Mouse (Mus musculus): ENCODE measurements around the gene Casq2. TPM values are rescaled to one million over a fixed set of nuclear protein-coding genes. Genes with fewer than 3 reads are reported as not detected.
A peak's percentile ranks its signal among the peaks of the same experiment; 100 is the strongest.

Gene Casq2
- polyA plus RNA-seq, 1 experiment from 2014 or later = 11.3 TPM

GRCm38 (mm10) chr3:102187401-102187800, 101.2 kb downstream of the Casq2 start:
- Histone ChIP-seq H3K9ac (no peak overlapping the region), H3K4me2 (replicated peaks) (no peak overlapping the region), H3K27ac (no peak overlapping the region), H3K4me3 (no peak overlapping the region), H3K4me1 (peaks cover 37% of the 10 kb centered on the region), H3K27me3 (peaks cover 8% of the 10 kb centered on the region; the same call in 1 of the 2 replicates), H3K9me3 (no peaks in the 10 kb centered on the region), H3K36me3 (peaks cover 8% of the 10 kb centered on the region)
- ATAC-seq (ENCODE audit: insufficient number of reproducible peaks, insufficient read depth, low FRiP score, low TSS enrichment) = no peak
- 58% methylated on average over 4 of the region's 4 CpGs for WGBS

GRCm38 (mm10) chr3:102188972-102189371, 102.8 kb downstream of the Casq2 start:
- WGBS = 30% methylated on average over 6 of the region's 6 CpGs
- peaks cover 5% of the 10 kb centered on the region for H3K36me3 ChIP-seq
- no peak for ATAC-seq (ENCODE audit: insufficient number of reproducible peaks, insufficient read depth, low FRiP score, low TSS enrichment)
- H3K4me3 ChIP-seq = no peak overlapping the region
- no peak overlapping the region for H3K9ac ChIP-seq
- no peak overlapping the region for H3K4me2 ChIP-seq (replicated peaks)
- H3K27me3 ChIP-seq = peaks cover 8% of the 10 kb centered on the region; the same call in 1 of the 2 replicates
- 0 out of 2 replicates have a peak overlapping the region, but pooled peaks have one; percentile 0 for H3K27ac ChIP-seq
- H3K9me3 ChIP-seq = no peaks in the 10 kb centered on the region
- peaks cover 51% of the 10 kb centered on the region for H3K4me1 ChIP-seq

- Histone ChIP-seq H3K36me3 (peaks cover 5% of the 10 kb centered on the region), H3K4me2 (replicated peaks) (no peak overlapping the region), H3K27ac (no peak overlapping the region), H3K4me3 (no peak overlapping the region), H3K27me3 (peaks cover 8% of the 10 kb centered on the region; the same call in 1 of the 2 replicates), H3K4me1 (peaks cover 52% of the 10 kb centered on the region), H3K9me3 (no peaks in the 10 kb centered on the region), H3K9ac (no peak overlapping the region)
- ATAC-seq (ENCODE audit: insufficient number of reproducible peaks, insufficient read depth, low FRiP score, low TSS enrichment) = no peak
- 5% methylated on average over 4 of the region's 4 CpGs for WGBS
Measured at GRCm38 (mm10) chr3:102190015-102190414, 103.8 kb downstream of the Casq2 start.

GRCm38 (mm10) chr3:102190642-102191041, 104.4 kb downstream of the Casq2 start:
- no peak overlapping the region for H3K4me2 ChIP-seq (replicated peaks)
- H3K9ac ChIP-seq = no peak overlapping the region
- peaks cover 5% of the 10 kb centered on the region for H3K36me3 ChIP-seq
- H3K27me3 ChIP-seq = peaks cover 8% of the 10 kb centered on the region; the same call in 1 of the 2 replicates
- no peak overlapping the region for H3K4me3 ChIP-seq
- no peak overlapping the region for H3K27ac ChIP-seq
- no peaks in the 10 kb centered on the region for H3K9me3 ChIP-seq
- peaks cover 58% of the 10 kb centered on the region for H3K4me1 ChIP-seq
- ATAC-seq (ENCODE audit: insufficient number of reproducible peaks, insufficient read depth, low FRiP score, low TSS enrichment) = no peak

GRCm38 (mm10) chr3:102191575-102191974, 105.4 kb downstream of the Casq2 start:
- H3K9me3 ChIP-seq = no peaks in the 10 kb centered on the region
- 82% methylated on average over 3 of the region's 3 CpGs for WGBS
- peaks cover 8% of the 10 kb centered on the region; the same call in 1 of the 2 replicates for H3K27me3 ChIP-seq
- H3K27ac ChIP-seq = no peak overlapping the region
- H3K9ac ChIP-seq = no peak overlapping the region
- no peak overlapping the region for H3K4me3 ChIP-seq
- ATAC-seq (ENCODE audit: insufficient number of reproducible peaks, insufficient read depth, low FRiP score, low TSS enrichment) = no peak
- peaks cover 64% of the 10 kb centered on the region for H3K4me1 ChIP-seq
- H3K36me3 ChIP-seq = peaks cover 5% of the 10 kb centered on the region
- H3K4me2 ChIP-seq (replicated peaks) = no peak overlapping the region

GRCm38 (mm10) chr3:102192621-102193020, 106.4 kb downstream of the Casq2 start:
- Histone ChIP-seq H3K4me3 (no peak overlapping the region), H3K27me3 (peaks cover 8% of the 10 kb centered on the region; the same call in 1 of the 2 replicates), H3K4me1 (peaks cover 61% of the 10 kb centered on the region), H3K9me3 (no peaks in the 10 kb centered on the region), H3K27ac (no peak overlapping the region), H3K9ac (no peak overlapping the region), H3K4me2 (replicated peaks) (no peak overlapping the region), H3K36me3 (peaks cover 5% of the 10 kb centered on the region)
- no peak for ATAC-seq (ENCODE audit: insufficient number of reproducible peaks, insufficient read depth, low FRiP score, low TSS enrichment)
- 74% methylated on average over 2 of the region's 2 CpGs for WGBS

- Histone ChIP-seq H3K27ac (peak overlapping the region; percentile 85), H3K4me1 (peaks cover 64% of the 10 kb centered on the region), H3K27me3 (peaks cover 8% of the 10 kb centered on the region; the same call in 1 of the 2 replicates), H3K9ac (no peak overlapping the region), H3K9me3 (no peaks in the 10 kb centered on the region), H3K36me3 (no peaks in the 10 kb centered on the region), H3K4me3 (no peak overlapping the region), H3K4me2 (replicated peaks) (peak overlapping the region; percentile 29)
- no peak for ATAC-seq (ENCODE audit: insufficient number of reproducible peaks, insufficient read depth, low FRiP score, low TSS enrichment)
- 5% methylated on average over 19 of the region's 20 CpGs for WGBS
Measured at GRCm38 (mm10) chr3:102193488-102194290, 107.5 kb downstream of the Casq2 start.

- peak overlapping the region; percentile 85 for H3K27ac ChIP-seq
- peaks cover 62% of the 10 kb centered on the region for H3K4me1 ChIP-seq
- no peaks in the 10 kb centered on the region for H3K36me3 ChIP-seq
- H3K27me3 ChIP-seq = peaks cover 8% of the 10 kb centered on the region; the same call in 1 of the 2 replicates
- H3K9me3 ChIP-seq = no peaks in the 10 kb centered on the region
- H3K4me3 ChIP-seq = no peak overlapping the region
- peak overlapping the region; percentile 29 for H3K4me2 ChIP-seq (replicated peaks)
- WGBS = 6% methylated on average over 11 of the region's 11 CpGs
- no peak overlapping the region for H3K9ac ChIP-seq
- no peak for ATAC-seq (ENCODE audit: insufficient number of reproducible peaks, insufficient read depth, low FRiP score, low TSS enrichment)
Measured at GRCm38 (mm10) chr3:102194291-102195051, 108.3 kb downstream of the Casq2 start.

- WGBS = 64% methylated on average over 2 of the region's 2 CpGs
- no peak overlapping the region for H3K4me3 ChIP-seq
- H3K9me3 ChIP-seq = no peaks in the 10 kb centered on the region
- H3K27me3 ChIP-seq = peaks cover 3% of the 10 kb centered on the region; the same call in 1 of the 2 replicates
- ATAC-seq (ENCODE audit: insufficient number of reproducible peaks, insufficient read depth, low FRiP score, low TSS enrichment) = no peak
- peaks cover 52% of the 10 kb centered on the region for H3K4me1 ChIP-seq
- H3K4me2 ChIP-seq (replicated peaks) = no peak overlapping the region
- H3K27ac ChIP-seq = no peak overlapping the region
- H3K36me3 ChIP-seq = no peaks in the 10 kb centered on the region
- H3K9ac ChIP-seq = no peak overlapping the region
Measured at GRCm38 (mm10) chr3:102195762-102196161, 109.5 kb downstream of the Casq2 start.
